Mouse (Mus musculus) embryonic facial prominence, embryonic 12.5 days (tissue): Measurements from ENCODE around the gene AC192777.2. TPM values are rescaled to one million over a fixed set of nuclear protein-coding genes. Genes with fewer than 3 reads are reported as not detected.
"Not testable (repeated sequence)": the region's sequence is repeated elsewhere in the genome, so short reads cannot be mapped to it uniquely, and the experiment has no call there.

Experiments used
- ATAC-seq: fragments of 200-750 bp; cut with Nextera tagmentation; 2 replicates; pipeline ENCODE4 v1.8.0; 2017; ENCODE audit not compliant: insufficient number of reproducible peaks, insufficient read depth, low FRiP score, low TSS enrichment
- H3K27ac ChIP-seq: fragments of 300-500 bp; sonication (generic); 2 replicates; pipeline ENCODE4 v1.5.1; 2016; ENCODE audit warnings: mild to moderate bottlenecking
- H3K27me3 ChIP-seq: fragments of 300-500 bp; sonication (generic); 2 replicates; pipeline ENCODE4 v1.6.1; 2016; ENCODE audit warnings: mild to moderate bottlenecking, moderate library complexity
- H3K36me3 ChIP-seq: fragments of 300-500 bp; sonication (generic); 2 replicates; pipeline ENCODE4 v1.6.1; 2016; ENCODE audit warnings: mild to moderate bottlenecking
- H3K4me1 ChIP-seq: fragments of 300-500 bp; sonication (generic); 2 replicates; pipeline ENCODE4 v1.6.1; 2016
- H3K4me2 ChIP-seq: fragments of 300-500 bp; sonication (generic); replicated peaks from 2 replicates; pipeline ENCODE4 v1.6.1; 2016; ENCODE audit warnings: mild to moderate bottlenecking, moderate library complexity
- H3K4me3 ChIP-seq: fragments of 300-500 bp; sonication (generic); 2 replicates; pipeline ENCODE4 v1.5.1; 2016; ENCODE audit warnings: mild to moderate bottlenecking
- H3K9ac ChIP-seq: fragments of 300-500 bp; sonication (generic); 2 replicates; pipeline ENCODE4 v1.6.1; 2016; ENCODE audit warnings: mild to moderate bottlenecking, moderate library complexity
- H3K9me3 ChIP-seq: fragments of 300-500 bp; sonication (generic); 2 replicates; pipeline ENCODE4 v1.6.1; 2016; ENCODE audit warnings: mild to moderate bottlenecking, moderate library complexity
- WGBS: fragments of 180-500 bp; shearing (Covaris S2); methylation state at CpG from one replicate; pipeline ENCODE4 v1.1.7; 2016; 5-methylcytosine and 5-hydroxymethylcytosine counted together
- microRNA-seq: library from miRNA; unstranded; fragments of <30 nt; microRNA quantifications from one replicate; pipeline ENCODE4, GENCODE M21; 2017
- polyA plus RNA-seq: library from polyadenylated mRNA; unstranded; fragments of >200 nt; fragmentation: Nextera tagmentation; extraction: Ambion mirVana; gene quantifications from 2 replicates; pipeline ENCODE4 v1.2.1, GENCODE M21; 2016

Gene AC192777.2
- not detected in 2 replicates for polyA plus RNA-seq

GRCm38 (mm10) chr17:40095150-40095549, at the start of gene AC192777.2:
AC192777.2 (plus strand) TSS chr17:40095450.
- WGBS = 81% methylated on average over 1 of the region's 1 CpGs

GRCm38 (mm10) chr17:40116172-40116571, 20.9 kb downstream of the AC192777.2 start:
- H3K36me3 ChIP-seq, H3K27me3 ChIP-seq, H3K4me1 ChIP-seq, H3K9me3 ChIP-seq, ATAC-seq, H3K4me3 ChIP-seq, H3K27ac ChIP-seq, H3K4me2 ChIP-seq, H3K9ac ChIP-seq: not testable (repeated sequence)
- WGBS = 87% methylated on average over 5 of the region's 6 CpGs

More at GRCm38 (mm10) chr17:40095150-40095549, at the start of gene AC192777.2:
- H3K4me1 ChIP-seq, H3K27ac ChIP-seq, H3K9me3 ChIP-seq, H3K36me3 ChIP-seq, H3K27me3 ChIP-seq, H3K4me3 ChIP-seq, H3K4me2 ChIP-seq, ATAC-seq, H3K9ac ChIP-seq: not testable (repeated sequence)

GRCm38 (mm10) chr17:40116877-40117276, 21.6 kb downstream of the AC192777.2 start:
- not testable (repeated sequence) for ATAC-seq, H3K27me3 ChIP-seq, H3K27ac ChIP-seq, H3K4me3 ChIP-seq, H3K9ac ChIP-seq, H3K36me3 ChIP-seq, H3K4me1 ChIP-seq, H3K9me3 ChIP-seq, H3K4me2 ChIP-seq
- 43% methylated on average over 4 of the region's 4 CpGs for WGBS

Small RNA genes lying within 50 kb of the gene (microRNA-seq; reads per million reads assigned to microRNA genes)
- gene Gm26376 = not detected

Other genes with a start within 250 kb of the AC192777.2 start
- gene Esp38, start 144.9 kb upstream of the AC192777.2 start, polyA plus RNA-seq = not detected in 2 replicates
- not detected in 2 replicates for gene Pgk2, start 113.2 kb downstream of the AC192777.2 start, polyA plus RNA-seq
- gene Crisp3, start 146.8 kb downstream of the AC192777.2 start, polyA plus RNA-seq = not detected in 2 replicates
- 0.37 TPM in 1 of 2 replicates, not detected in the other for gene Crisp1, start 223.8 kb downstream of the AC192777.2 start, polyA plus RNA-seq